Mouse (Mus musculus): Measurements from ENCODE around the gene Vmac. TPM values are rescaled to one million over a fixed set of nuclear protein-coding genes. Genes with fewer than 3 reads are reported as not detected.

Gene Vmac
- total RNA-seq (2021) = 1 to 10 TPM; 3.3 to 3.5 TPM
- long read RNA-seq, experiment 1, partial matches to known transcripts = 0 of 2 reads
- long read RNA-seq, experiment 1, other reads (novel, unspliced or antisense) = 1 of 2 reads
- long read RNA-seq, experiment 2, partial matches to known transcripts = 0 of 7 reads
- long read RNA-seq, experiment 2, other reads (novel, unspliced or antisense) = 1 of 7 reads

DNA sequence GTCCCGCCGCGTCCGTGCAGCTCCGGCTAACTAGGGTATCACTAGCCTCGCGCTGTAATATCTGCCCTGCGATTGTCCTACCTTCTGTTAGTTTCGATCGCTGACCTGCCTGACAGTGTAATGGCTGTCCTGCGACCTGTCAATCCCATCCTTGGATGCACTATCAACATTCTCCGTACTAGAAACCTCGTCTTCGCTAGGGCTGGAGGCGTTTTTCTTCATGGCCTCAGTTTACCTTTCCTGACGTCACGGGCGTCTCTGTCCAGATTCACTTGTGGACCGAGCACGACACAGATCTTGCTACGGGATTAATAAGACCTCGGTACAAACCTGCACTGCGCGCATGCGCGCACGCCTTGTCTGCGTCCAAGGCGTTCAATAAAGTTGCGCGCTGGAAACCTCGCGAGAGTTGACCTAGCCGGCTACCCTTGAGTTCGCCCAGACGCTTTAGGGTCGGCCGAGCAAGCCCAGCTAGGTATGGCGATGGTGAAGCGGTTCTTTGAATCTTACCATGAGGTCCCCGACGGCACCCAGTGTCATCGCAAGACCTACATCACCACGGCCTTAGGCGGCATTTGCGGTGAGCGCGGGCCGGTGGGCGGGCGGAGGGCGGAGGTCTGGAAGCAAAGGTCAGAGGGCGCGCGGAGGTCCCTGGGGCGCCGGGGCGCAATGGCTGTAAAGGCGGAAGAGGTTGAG, at the start of gene Vmac, which contains the start of gene Ndufa11:
Vmac (minus strand) TSS at position 660 of the 696 bp plus-strand sequence.
Ndufa11 (plus strand) TSS at position 405 of the 696 bp plus-strand sequence.
- peak; percentile 92 for DNase-seq

DNA sequence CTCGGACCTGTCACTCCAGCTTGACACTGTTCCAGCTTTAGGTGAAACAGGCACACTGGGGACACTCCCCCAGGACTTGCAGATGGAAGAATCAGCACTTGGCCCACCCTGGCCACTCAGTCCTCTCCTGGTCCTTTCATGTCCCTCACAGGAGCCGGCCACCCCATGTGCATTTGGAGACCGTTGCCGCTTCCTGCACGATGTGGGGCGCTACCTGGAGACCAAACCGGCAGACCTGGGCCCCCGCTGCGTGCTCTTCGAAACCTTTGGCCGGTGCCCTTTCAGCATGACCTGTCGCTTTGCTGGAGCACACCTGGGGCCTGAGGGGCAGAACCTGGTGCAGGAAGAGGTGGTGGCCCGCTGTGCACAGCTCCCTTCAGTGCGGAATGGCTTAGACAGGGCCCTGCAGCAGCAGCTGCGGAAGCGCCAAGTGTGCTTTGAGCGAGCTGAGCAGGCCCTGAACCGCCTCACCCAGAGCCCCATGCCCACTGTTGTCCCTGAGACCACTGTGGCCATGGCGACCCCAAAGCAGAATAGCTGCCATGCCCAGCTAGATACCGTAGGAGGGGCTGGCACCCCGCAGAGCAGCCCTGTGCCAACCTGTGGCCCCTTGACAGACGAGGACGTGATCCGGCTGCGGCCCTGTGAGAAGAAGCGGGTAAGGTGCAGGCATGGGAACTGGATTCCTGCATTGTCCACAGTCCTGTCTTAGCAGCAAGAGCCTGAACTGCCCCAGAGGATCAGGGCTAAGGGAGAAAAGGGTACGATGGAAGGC, 49.0 kb upstream of the Vmac start:
- DNase-seq = no peak

DNA sequence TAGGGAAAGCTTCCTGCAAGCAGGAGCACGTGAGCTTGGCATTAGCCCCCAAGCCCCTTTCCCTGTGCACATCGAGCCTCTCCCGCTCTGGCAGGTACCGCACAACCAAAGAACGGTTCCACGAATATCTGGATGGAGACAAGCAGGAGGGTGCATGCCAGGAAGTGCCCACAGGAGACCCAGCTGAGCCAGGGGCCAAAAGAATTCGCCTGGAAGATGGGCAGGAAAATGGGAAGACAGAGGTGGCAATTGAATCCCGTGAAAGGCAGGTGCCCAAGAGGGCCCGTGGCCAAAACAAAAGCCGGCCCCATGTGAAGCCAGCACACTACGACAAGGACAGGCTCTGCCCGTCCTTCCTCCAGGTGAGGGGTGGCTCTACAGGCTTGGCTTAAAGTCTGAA, 47.6 kb upstream of the Vmac start:
- no peak for DNase-seq

DNA sequence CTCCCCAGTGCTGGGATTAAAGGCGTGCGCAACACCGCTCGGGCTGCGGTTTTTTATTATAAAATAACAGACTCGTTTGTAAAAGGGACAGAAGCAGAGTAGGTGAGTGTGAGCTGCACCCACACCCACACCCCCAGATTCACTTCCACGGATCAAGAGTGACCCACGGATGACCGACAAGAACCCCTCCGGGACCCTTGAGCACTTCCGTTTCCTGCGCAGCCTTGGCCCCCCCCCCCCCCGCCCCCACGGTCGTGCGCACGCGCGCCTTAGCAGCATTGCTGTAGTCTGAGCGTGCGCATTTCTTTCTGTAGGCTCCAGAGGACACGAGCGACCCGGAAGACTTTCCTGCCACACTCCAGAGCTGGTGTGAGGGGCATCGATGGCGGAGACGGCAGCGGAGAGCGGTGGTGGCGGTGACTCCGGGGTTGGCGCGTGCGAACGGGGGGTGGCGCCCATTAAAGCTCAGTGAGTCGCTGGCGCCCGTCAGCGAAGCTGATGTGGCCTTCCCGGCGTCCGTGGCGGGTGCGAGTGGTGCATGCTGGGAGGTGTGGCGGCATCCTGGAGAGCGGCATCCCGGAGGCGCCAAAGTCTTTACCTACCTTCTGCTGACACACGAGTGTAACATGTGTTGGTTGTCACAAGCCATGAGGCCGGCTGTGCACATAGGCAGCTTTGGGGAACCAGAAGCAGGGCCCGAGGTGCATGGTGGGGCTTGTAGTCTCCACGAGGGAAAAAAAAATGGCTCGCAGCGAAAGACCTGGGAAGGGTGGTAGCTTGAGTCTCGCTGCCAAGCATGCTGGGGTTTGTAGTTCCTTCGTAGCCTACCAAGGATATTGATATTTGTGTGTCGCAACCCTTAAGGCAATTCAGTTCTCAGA, 46.9 kb upstream of the Vmac start, which contains the start of gene Dus3l:
Dus3l (plus strand) TSS at position 284 of the 881 bp plus-strand sequence.
- peak; percentile 88 for DNase-seq

DNA sequence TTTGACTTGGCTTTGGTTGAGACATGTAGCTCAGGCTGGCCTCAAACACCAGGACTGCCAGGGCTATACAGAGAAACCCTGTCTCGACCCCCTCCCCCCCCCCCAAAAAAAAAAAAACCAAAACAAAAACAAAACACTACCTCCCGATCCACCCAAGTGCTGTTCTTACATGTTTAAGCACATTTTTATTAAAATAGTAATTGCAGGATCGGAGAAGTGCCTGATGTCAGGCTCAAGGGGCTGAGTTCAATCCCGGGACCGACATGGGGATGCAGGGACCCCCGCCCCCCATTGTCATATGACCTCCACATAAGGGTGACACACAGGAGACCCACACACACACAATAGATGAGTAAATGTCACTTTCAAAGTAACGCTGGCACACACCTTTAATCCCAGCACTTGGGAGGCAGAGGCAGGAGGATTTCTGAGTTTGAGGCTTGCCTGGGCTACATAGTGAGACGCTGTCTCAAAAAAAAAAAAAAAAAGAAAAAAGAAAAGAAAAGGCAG, 46.0 kb upstream of the Vmac start:
- DNase-seq = no peak

DNA sequence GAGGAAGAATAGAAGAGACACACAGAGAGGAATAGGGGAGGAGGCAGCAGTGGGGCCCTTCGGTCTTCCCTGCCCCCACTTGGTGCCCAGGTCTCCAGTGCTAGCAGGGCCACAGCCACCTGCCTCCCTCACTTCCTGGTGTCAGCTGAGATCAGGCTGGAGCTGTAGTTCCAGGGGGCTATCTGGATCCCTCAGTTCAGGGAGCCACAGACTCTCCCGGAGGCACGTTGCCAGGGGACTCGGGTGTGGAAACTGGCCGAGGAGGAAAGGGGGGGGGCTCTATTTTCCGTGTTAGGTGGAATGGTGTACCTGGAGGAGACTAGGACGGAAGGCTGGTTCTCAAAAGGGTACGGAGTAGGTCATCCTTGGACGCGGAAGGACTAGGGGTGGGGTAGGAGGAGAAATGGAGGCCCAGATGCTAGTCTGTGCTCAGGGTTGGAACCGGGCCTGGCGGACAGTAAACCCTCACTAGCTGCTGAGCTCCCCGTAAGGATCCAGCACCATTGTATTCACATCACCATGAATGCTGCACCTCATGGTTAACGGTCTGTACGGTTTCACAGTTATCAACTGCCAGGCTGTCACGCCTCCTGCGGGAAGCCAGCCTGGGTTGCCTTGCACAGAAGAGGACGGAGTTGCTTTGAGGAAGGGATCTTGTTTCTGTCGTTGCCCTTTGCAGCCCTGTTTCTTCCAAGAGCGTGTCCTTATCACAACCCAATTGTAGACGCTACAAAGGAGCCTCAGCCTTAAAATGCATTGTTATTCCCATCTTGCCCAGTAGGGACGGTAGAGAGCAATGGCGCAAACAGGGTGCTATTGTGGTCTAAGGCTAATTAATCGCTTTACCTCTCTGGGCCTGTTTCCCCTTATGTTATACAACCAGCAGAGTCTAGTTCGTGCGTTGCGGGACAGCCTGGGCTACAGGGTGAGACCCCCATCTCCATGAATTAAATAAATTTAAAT, 45.2 kb upstream of the Vmac start:
- no peak for DNase-seq

DNA sequence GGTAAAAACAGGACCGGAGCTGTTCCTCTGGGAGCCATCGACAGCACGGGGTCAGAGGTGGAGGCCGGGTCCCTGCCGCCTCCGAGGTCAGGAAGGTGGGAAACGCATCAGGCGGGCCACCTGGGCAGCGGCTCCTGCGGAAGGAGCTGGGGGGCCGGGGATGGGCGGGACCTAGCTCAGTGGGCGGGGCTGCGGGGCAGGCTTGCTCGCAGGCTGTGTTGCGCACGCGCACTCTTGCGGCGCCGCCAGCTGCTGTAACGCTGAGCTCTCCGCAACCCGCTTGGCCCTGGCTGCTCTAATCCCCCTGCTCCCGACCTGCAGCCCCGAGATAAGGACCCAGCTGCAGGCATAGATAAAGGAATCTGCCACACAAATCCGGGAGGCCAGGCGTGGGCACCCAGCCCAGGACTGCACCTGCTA, 44.2 kb upstream of the Vmac start:
- DNase-seq = peak; percentile 86

DNA sequence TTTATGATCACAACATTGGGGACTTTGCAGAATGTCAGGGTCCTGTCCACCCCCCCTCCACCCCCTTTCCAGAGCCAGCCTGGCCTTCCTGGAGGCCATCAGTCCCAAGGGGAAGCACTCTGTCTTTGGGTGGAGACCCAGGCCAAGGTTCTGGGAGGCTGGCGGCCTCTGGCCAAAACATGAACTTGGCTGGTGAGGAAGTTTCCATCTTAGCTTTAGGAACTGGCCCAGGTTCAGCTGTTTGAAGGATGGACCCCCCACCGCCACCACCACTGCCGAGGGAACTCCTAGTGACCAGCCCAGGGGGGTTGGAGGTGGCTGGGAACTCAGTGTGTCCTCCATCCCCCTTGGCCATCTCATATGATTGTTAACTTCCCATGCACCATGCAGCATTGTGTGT, 43.3 kb upstream of the Vmac start:
- no peak for DNase-seq

DNA sequence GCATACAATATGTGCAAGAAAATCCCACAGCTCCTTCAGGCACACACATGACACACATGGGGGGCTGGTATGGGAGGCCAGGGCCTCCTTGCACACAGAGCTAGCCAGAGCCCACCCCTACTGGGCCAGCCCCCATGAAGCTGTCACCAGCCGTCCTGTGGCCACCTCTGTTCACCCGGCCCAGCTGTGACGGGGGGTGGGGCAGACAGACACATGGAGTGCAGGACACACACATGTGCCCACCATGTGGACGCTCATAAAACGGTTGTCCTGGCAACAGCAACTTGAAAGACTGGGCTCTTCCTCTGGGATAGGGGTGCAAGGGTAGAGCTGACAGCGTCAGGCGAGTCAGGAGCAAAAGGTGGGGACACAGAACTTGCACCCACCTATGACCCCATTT, 41.4 kb upstream of the Vmac start:
- DNase-seq = no peak

DNA sequence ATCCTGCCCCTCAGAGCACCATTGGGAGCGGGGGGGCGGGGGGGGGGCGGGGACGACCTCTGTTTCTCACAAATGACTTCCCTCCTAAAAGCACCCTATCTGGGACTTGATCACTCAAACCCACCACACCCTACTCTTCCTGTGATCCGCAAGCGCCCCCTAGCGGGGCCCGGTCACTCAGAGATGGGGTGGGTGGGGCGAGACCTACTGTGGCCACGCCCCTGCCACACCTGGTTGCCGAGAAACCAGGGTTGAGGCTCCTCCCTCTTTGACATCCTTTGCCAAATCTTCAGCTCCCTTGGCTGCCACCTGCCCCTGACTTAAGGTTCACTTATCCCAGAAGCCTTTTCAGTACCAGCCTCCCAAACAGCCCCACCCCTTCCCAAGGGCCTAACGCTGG, 40.3 kb upstream of the Vmac start:
- DNase-seq = peak; percentile 55

DNA sequence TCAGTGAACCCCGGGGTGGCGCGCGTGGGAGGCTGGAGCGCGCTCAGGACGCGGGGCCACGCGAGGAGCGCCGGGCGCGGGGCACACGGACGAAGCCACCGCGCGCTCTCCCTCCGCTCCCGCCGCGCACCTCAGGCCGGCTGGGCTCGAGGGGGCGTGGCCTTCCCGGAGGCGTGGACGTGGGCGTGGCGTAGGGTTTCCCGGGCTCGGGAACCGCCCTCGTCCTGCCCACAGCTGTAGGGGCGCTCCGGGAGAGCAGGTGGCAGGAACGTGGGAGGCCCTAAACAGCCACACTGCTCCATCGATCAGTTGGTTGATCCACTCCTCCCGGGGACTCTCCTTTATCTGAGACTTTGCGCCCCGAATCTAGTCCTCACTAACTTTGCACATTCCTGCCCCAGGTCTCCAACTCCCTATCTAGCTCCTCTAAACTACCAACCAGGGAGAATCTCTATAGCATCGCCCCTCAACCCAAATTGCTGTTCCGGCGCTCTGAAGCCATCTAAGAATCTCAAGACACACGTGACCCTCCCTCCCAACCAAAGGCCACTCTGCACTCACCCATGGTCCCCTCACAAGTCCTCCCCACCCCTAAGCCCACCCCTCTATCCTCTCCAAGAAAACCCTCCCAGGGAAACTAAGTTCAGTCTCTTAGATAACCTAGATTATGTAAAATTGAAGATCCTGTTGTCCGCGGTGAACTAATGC, 39.7 kb upstream of the Vmac start, which contains the start of gene Nrtn:
Nrtn (minus strand) TSS at position 115 of the 708 bp plus-strand sequence.
- DNase-seq = peak; percentile 71

DNA sequence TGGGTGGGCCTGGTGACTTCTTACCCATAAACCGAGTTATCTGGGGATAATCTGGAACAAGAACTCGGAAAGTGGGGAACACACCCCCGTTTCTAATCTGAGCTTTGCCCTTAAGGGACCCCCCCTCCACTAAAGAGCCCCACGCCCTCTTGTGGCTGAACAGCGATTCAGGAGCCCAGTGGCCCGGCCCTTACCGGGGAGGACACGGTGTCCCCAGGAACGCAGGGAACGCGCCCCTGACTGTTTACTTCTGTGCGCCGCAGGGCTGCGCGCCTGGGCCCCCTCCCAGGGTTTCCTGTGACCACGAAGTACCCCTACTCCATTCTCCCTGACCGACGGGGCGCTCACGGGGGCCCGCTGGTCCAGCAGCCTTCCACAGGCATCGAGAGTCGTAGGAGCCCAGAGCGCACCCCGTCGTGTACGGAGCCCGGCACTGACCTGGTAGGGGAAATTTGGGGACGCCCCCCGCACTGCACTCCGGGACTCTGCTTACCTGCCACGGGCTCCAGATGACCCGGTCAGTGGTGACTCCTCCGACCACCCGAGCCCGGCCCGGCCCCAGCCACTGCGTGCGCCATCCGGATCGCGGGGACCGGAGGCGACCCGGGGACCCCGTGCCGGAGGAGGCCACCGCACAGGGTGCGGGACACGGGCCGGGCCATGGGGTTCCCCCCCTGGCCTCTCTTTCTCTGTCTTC, 39.0 kb upstream of the Vmac start:
- DNase-seq = no peak

DNA sequence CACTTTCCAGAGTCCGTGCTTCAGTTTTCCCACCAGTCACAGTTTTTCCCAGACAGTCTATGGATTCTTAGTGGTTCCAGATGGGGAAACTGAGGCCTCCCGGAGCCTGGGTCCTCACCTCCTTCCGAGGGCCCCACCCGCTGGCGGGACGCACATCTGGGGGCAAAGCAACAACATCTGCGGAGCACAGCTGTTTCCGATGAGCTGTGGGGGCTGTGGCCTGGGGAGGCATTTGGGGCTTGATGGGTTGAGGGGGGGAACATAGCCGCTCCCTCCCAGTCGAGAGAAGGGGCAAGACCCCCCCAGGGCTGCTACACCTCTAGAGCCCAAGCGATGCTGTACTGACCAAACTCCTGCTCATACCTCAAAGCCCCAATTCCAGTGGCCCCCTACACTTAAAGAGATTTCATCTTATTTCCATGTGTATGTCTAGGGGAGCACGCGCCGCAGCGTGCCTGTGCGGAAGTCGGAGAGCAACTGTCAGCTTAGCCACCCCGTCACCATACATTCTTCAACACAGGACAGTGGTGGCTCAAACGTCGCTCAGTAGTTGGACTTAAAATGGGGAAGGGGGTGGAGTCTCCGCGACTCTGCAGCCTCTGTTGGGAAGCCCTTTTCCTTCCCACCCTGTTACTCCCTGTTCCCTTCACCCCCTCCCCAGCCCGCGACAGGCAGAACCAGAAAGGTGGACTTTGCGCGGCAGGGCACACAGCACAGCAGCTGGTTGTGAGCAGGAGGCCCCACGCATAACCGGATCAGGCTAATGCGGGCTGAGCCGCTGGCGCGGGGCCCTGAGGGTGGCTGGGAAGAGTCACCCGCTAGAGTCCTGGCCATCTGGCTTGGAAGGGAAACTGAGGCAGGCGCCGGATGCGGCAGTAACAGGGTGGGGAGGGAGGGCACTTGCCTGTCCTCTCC, 36.7 kb upstream of the Vmac start:
- no peak for DNase-seq

DNA sequence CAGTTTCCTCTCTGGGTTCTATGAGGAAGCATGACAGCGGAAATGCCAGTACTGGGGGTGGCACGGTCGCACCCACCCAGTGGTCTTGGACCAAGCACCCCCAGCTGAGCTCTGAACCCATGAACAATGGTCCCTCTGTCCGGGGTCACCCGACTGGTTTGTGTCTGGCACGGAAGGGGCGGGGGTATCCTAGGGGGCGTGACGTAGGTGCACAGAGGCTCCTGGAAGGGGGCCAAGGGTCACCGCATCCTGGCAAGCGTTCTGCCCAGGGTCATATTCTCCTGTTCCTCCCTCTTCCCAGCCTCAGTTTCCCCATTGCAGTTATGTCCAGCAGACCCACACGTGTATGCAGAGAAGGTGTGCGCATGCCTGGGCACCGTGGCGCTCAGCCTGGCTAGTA, 35.6 kb upstream of the Vmac start:
- no peak for DNase-seq

DNA sequence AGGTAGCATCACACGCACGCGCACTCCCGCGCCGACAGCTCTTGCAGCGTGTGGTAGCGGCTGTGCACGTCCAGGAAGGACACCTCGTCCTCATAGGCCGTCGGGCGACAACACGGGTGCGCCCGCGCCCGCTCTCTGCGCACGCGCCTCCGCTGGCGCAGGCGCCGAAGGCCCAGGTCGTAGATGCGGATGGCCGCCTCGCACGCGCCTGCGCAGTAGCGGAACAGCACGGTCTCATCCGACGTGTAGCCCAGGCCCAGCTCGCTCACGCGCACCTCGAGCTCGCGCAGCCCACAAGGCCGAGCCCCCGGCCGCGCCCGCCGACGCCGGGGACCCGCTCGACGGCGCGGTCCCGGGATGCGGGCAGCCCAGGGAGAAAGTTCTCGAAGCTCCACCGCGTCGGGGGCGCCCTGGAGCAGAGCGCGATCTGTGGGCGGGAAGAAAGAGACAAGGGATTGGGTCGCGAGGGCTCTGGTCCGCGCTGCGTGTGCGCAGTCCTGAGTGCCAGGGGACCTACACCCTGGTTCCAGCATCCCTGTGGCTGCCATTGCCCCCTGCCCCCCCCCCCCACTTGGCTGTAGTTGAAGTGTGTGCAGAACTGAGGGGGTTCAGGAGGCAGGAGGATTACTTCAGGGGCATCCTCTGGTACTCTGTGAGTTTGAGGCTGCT, 33.7 kb upstream of the Vmac start:
- no peak for DNase-seq

DNA sequence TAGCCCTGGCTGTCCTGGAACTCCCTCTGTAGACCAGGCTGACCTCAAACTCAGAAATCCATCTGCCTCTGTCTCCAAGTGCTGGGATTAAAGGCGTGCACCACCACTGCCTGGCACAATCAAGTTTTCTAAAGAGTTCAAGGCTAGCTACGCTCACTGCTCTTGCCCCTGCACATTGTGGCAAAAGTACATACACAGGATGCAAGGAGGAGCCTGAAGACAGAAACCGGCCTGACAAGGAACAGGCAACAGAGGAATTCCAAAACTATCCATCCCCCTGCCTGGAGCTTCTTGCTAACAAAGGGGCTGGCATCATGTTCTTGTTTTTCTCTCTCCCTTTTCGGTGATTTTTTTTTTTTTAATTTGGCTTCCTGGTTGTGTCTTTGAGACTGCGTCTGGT, 26.4 kb upstream of the Vmac start:
- DNase-seq = no peak

DNA sequence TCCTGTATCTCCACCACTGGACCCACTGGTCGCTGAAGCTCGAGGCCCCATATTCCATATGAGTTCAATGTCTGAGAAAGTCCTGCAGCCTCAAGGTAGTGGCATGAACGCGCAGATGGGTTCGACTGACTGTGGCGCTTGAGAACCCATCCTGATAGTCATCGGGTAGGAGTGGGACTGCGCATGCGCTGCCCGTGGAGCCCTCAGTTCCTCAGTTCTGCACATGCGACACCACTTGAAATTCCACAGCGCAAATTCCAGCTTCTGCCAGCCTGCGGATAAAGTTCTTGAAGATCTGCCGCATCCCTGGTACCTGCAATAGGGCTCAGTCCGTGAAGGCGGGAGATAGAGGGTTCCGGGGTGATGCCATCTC, 23.0 kb upstream of the Vmac start:
- DNase-seq = no peak

Data from gastrocnemius, postnatal 25 days (tissue).